Mouse (Mus musculus): ENCODE data around the gene Tshb.

DNA sequence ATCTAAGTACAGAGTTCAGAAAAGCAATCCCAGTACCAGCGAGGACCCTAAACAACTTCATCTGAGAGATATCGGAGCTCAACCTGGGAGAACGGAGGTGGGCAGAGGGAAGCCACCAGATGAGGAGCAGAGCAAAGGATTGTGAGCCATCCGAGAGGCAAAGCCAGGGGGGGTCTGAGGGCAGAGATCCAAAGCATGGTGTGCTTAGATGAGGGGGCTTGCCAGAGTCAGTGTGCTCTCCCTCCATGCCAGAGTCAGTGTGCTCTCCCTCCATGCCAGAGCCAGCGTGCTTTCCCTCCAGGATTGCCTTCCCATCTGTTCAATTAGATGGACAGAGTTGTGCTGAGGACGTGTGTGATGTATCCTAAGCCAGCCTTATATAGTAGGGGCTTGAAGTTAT is 45.4 kb downstream of the Tshb start:
- TF ChIP-seq CTCF (IDR thresholded peaks at IDR 0.05; ENCODE audit: borderline replicate concordance, insufficient read depth, low read length) (no peak), POLR2A (IDR thresholded peaks at IDR 0.05; ENCODE audit: low read depth, low read length) (no peak)
